Mouse (Mus musculus) effector memory CD4-positive, alpha-beta T cell, adult 5 months (primary cell): ENCODE measurements around the gene Asb16. TPM values are rescaled to one million over a fixed set of nuclear protein-coding genes. Genes with fewer than 3 reads are reported as not detected.

Experiments
- polyA plus RNA-seq: library from polyadenylated mRNA; unstranded; fragments of 100-300 nt; shearing (Covaris generic); gene quantifications from one replicate; pipeline ENCODE4 v1.2.1, GENCODE M21; 2017

The Asb16 gene
- not detected for polyA plus RNA-seq

GRCm38 (mm10) chr11:102268520-102269244 is at the start of gene Asb16:
TSS of gene Asb16 (plus strand) at chr11:102268743.

GRCm38 (mm10) chr11:102230006-102230741 is 38.4 kb upstream of the Asb16 start, which contains the start of gene Hdac5:
TSS of gene Hdac5 (minus strand) at chr11:102230166.

GRCm38 (mm10) chr11:102248630-102249230 is 19.8 kb upstream of the Asb16 start, which contains the start of gene BC030867:
TSS of gene BC030867 (plus strand) at chr11:102248882.

GRCm38 (mm10) chr11:102284501-102285094 is 16.1 kb downstream of the Asb16 start, which contains the start of gene Tmub2:
TSS of gene Tmub2 (plus strand) at chr11:102284931.

GRCm38 (mm10) chr11:102296491-102297472 is 28.2 kb downstream of the Asb16 start, which contains the start of gene Atxn7l3:
TSS of gene Atxn7l3 (minus strand) at chr11:102296631.

GRCm38 (mm10) chr11:102319410-102319792 is 50.9 kb downstream of the Asb16 start, which contains the start of gene Ubtf:
TSS of gene Ubtf (minus strand) at chr11:102319742.

Other genes starting within 250 kb of the Asb16 start
- gene Mpp3, start 240.3 kb upstream of the Asb16 start, polyA plus RNA-seq, result not detected
- not detected for gene Cd300lg, start 227.2 kb upstream of the Asb16 start, polyA plus RNA-seq
- gene Mpp2, start 180.2 kb upstream of the Asb16 start, polyA plus RNA-seq, result 6.8 TPM
- gene Ppy, start 167.4 kb upstream of the Asb16 start, polyA plus RNA-seq, result not detected
- not detected for gene Pyy, start 160.9 kb upstream of the Asb16 start, polyA plus RNA-seq
- not detected for gene Nags, start 123.2 kb upstream of the Asb16 start, polyA plus RNA-seq
- gene Tmem101, start 112.3 kb upstream of the Asb16 start, polyA plus RNA-seq, result 3.8 TPM
- gene Lsm12, start 83.4 kb upstream of the Asb16 start, polyA plus RNA-seq, result 76.2 TPM
- 36.5 TPM for gene G6pc3, start 79.1 kb upstream of the Asb16 start, polyA plus RNA-seq
- gene Hdac5, start 38.6 kb upstream of the Asb16 start, polyA plus RNA-seq, result 46.4 TPM
- not detected for gene BC030867, start 19.9 kb upstream of the Asb16 start, polyA plus RNA-seq
- gene Tmub2, start 16.2 kb downstream of the Asb16 start, polyA plus RNA-seq, result 44.8 TPM
- 18.1 TPM for gene Atxn7l3, start 27.9 kb downstream of the Asb16 start, polyA plus RNA-seq
- 110 TPM for gene Ubtf, start 51.0 kb downstream of the Asb16 start, polyA plus RNA-seq
- not detected for gene Slc4a1, start 97.5 kb downstream of the Asb16 start, polyA plus RNA-seq
- 6.6 TPM for gene Rundc3a, start 124.7 kb downstream of the Asb16 start, polyA plus RNA-seq
- gene Slc25a39, start 139.2 kb downstream of the Asb16 start, polyA plus RNA-seq, result 51.3 TPM
- 22.9 TPM for gene Grn, start 161.6 kb downstream of the Asb16 start, polyA plus RNA-seq
- not detected for gene Fam171a2, start 178.9 kb downstream of the Asb16 start, polyA plus RNA-seq
- 1.7 TPM for gene Itga2b, start 201.4 kb downstream of the Asb16 start, polyA plus RNA-seq